Mouse (Mus musculus) layer of hippocampus, adult 2 months (tissue): Measurements from ENCODE around the gene Pik3ip1. TPM values are rescaled to one million over a fixed set of nuclear protein-coding genes. Genes with fewer than 3 reads are reported as not detected.
A peak's percentile ranks its signal among the peaks of the same experiment; 100 is the strongest.

Source experiments
- DNase-seq, 2 experiments: peaks; one replicate each; pipeline ENCODE4 v3.0.0; 2022; ENCODE audit warnings: low spot score in 2 of 2
- H3K27ac ChIP-seq: fragments of 200-600 bp; 2 replicates; pipeline ENCODE4 v1.8.1; 2022
- H3K4me3 ChIP-seq: fragments of 200-600 bp; 2 replicates; pipeline ENCODE4 v1.8.1; 2022; ENCODE audit warnings: mild to moderate bottlenecking
- CTCF ChIP-seq: fragments of 200-600 bp; conservative IDR thresholded peaks from 2 replicates; pipeline ENCODE4 v1.8.1; 2022; ENCODE audit warnings: antibody characterized with exemption, mild to moderate bottlenecking, moderate library complexity
- total RNA-seq, 2 experiments: library from RNA; stranded (reverse); gene quantifications; 2 replicates each; pipeline ENCODE4 v1.2.3; 2021

The Pik3ip1 gene
- total RNA-seq, 2 experiments from 2014 or later, result 35.9 to 41.5 TPM

GRCm38 (mm10) chr11:3334711-3335316, 4.6 kb downstream of the Pik3ip1 start:
- no peak for TF ChIP-seq CTCF
- Histone ChIP-seq H3K27ac (peak overlapping the region; percentile 79), H3K4me3 (no peak overlapping the region)
- no peak for DNase-seq

- DNase-seq, result no peak
- H3K27ac ChIP-seq, result peak overlapping the region; percentile 79
- TF ChIP-seq CTCF, result no peak
- no peak overlapping the region for H3K4me3 ChIP-seq
These were observed 5.5 kb downstream of the Pik3ip1 start for GRCm38 (mm10) chr11:3335651-3336216.

- Histone ChIP-seq H3K27ac (peak overlapping the region; percentile 89; the same call in 1 of the 2 replicates), H3K4me3 (no peak overlapping the region)
- no peak for TF ChIP-seq CTCF
- DNase-seq, result no peak
These were observed 6.4 kb downstream of the Pik3ip1 start for GRCm38 (mm10) chr11:3336602-3337001.

GRCm38 (mm10) chr11:3337173-3337955, 7.2 kb downstream of the Pik3ip1 start:
- peak; percentile 68 to 83 for DNase-seq
- no peak for TF ChIP-seq CTCF
- Histone ChIP-seq H3K4me3 (no peak overlapping the region), H3K27ac (peak overlapping the region; percentile 89)

- Histone ChIP-seq H3K27ac (peak overlapping the region; percentile 89), H3K4me3 (no peak overlapping the region)
- TF ChIP-seq CTCF, result no peak
- no peak for DNase-seq
These were observed 7.8 kb downstream of the Pik3ip1 start for GRCm38 (mm10) chr11:3337961-3338360.

GRCm38 (mm10) chr11:3341476-3341875, 11.3 kb downstream of the Pik3ip1 start:
- TF ChIP-seq CTCF, result no peak
- no peak overlapping the region for H3K4me3 ChIP-seq
- H3K27ac ChIP-seq, result no peak overlapping the region
- no peak for DNase-seq

GRCm38 (mm10) chr11:3344916-3345315, 14.7 kb downstream of the Pik3ip1 start:
- TF ChIP-seq CTCF, result no peak
- DNase-seq, result no peak
- no peak overlapping the region for H3K27ac ChIP-seq
- H3K4me3 ChIP-seq, result no peak overlapping the region

- no peak overlapping the region for H3K27ac ChIP-seq
These were observed 16.1 kb downstream of the Pik3ip1 start for GRCm38 (mm10) chr11:3346351-3346750.

GRCm38 (mm10) chr11:3347091-3347834, 17.1 kb downstream of the Pik3ip1 start:
- no peak overlapping the region for H3K4me3 ChIP-seq
- TF ChIP-seq CTCF, result peak; percentile 96
- peak; percentile 79 to 93 for DNase-seq
- H3K27ac ChIP-seq, result peak overlapping the region; percentile 46; the same call in 1 of the 2 replicates

More at GRCm38 (mm10) chr11:3346351-3346750, 16.1 kb downstream of the Pik3ip1 start:
- H3K4me3 ChIP-seq, result no peak overlapping the region
- no peak for TF ChIP-seq CTCF
- no peak for DNase-seq

GRCm38 (mm10) chr11:3347835-3348195, 17.6 kb downstream of the Pik3ip1 start:
- no peak for DNase-seq
- Histone ChIP-seq H3K27ac (peak overlapping the region; percentile 46; the same call in 1 of the 2 replicates), H3K4me3 (no peak overlapping the region)
- TF ChIP-seq CTCF, result no peak

GRCm38 (mm10) chr11:3348576-3349342, 18.6 kb downstream of the Pik3ip1 start:
- H3K4me3 ChIP-seq, result no peak overlapping the region
- peak overlapping the region; percentile 10; the same call in 1 of the 2 replicates for H3K27ac ChIP-seq
- TF ChIP-seq CTCF, result no peak
- DNase-seq, result no peak

GRCm38 (mm10) chr11:3349343-3349695, 19.1 kb downstream of the Pik3ip1 start:
- Histone ChIP-seq H3K27ac (peak overlapping the region; percentile 10; the same call in 1 of the 2 replicates), H3K4me3 (no peak overlapping the region)
- TF ChIP-seq CTCF, result no peak
- no peak for DNase-seq

GRCm38 (mm10) chr11:3352131-3352530, 21.9 kb downstream of the Pik3ip1 start:
- no peak overlapping the region for H3K27ac ChIP-seq
- no peak for TF ChIP-seq CTCF
- DNase-seq, result no peak
- no peak overlapping the region for H3K4me3 ChIP-seq
